Mouse (Mus musculus): ENCODE results near the gene B230217C12Rik. TPM values are rescaled to one million over a fixed set of nuclear protein-coding genes. Genes with fewer than 3 reads are reported as not detected.

B230217C12Rik gene
- polyA plus RNA-seq, 1 experiment: 3.5 TPM

DNA sequence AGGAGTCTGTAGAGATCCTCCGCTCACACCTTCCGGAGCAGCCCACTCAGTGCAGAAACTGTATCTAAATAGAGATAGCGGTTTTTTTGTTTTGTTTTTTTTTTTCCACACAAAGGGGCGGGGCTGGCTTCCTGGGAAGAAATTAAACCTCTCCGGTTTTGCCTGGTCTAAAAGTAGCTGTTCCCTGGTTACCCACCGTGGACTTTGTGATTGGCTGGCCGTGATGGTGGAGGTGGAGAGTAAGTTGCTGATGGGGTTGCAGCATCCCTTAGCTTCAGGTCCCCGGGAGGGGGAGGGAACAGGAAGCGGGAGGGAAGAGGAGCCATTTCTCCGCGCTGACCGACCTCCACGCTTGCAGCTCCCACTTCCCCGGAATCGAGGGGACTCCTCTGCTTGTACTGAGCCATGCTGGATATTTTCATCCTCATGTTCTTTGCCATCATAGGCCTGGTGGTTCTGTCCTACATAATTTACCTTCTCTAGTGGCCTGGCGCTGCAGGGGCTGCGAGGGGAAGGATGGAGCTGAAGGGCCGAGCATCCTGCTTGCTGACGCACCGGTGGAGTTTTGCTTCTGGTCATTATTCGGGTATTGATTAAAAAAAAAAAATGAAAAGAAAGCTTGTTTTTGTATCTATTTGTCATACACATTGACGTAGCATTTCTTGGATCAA is 546 bp downstream of the B230217C12Rik start:
- H3K4me1 ChIP-seq (ENCODE audit: control insufficient read depth, insufficient read depth, low read length): peaks cover 3% of the 10 kb centered on the region
- no peaks in the 10 kb centered on the region for H3K36me3 ChIP-seq (ENCODE audit: control insufficient read depth, insufficient read depth, low read length)
- H3K27me3 ChIP-seq (ENCODE audit: control insufficient read depth, insufficient read depth, low read length): no peaks in the 10 kb centered on the region
- H3K27ac ChIP-seq (ENCODE audit: control insufficient read depth, insufficient read depth, low read depth, low read length): peak overlapping the region; percentile 36; the same call in 1 of the 2 replicates
- TF ChIP-seq CTCF (IDR thresholded peaks at IDR 0.05; ENCODE audit: control insufficient read depth, insufficient read depth, insufficient replicate concordance, low read depth, low read length) (no peak), POLR2A (IDR thresholded peaks at IDR 0.05; ENCODE audit: control insufficient read depth, low read depth, low read length) (peak; percentile 47; the same call in 1 of the 2 replicates)
- peak overlapping the region; percentile 83 for H3K4me3 ChIP-seq (ENCODE audit: control insufficient read depth, low read depth, low read length)

DNA sequence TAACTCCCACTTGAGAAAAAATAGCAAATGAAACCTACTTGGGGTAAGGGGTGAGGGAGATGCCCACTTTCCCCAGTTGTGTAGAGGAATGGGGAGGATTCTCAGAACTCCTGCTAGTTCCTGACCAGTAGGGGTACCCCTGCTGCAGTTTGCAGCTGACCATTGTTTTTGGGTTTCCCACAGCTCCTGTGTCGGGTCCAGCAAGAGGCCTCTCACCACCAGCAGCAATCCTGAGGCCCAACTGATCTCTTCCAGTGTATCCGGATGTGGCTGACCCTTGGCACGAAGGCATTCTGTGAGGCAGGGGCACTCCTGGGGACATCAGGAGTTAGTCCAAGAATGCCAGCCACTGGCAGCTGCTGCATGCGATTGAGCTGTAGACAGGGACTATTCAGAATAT is 1.4 kb downstream of the B230217C12Rik start:
- Histone ChIP-seq H3K4me3 (ENCODE audit: control insufficient read depth, low read depth, low read length) (no peak overlapping the region), H3K36me3 (ENCODE audit: control insufficient read depth, insufficient read depth, low read length) (no peaks in the 10 kb centered on the region), H3K27ac (ENCODE audit: control insufficient read depth, insufficient read depth, low read depth, low read length) (no peak overlapping the region), H3K27me3 (ENCODE audit: control insufficient read depth, insufficient read depth, low read length) (no peaks in the 10 kb centered on the region), H3K4me1 (ENCODE audit: control insufficient read depth, insufficient read depth, low read length) (peaks cover 3% of the 10 kb centered on the region)
- TF ChIP-seq CTCF (IDR thresholded peaks at IDR 0.05; ENCODE audit: control insufficient read depth, insufficient read depth, insufficient replicate concordance, low read depth, low read length) (no peak), POLR2A (IDR thresholded peaks at IDR 0.05; ENCODE audit: control insufficient read depth, low read depth, low read length) (no peak)

DNA sequence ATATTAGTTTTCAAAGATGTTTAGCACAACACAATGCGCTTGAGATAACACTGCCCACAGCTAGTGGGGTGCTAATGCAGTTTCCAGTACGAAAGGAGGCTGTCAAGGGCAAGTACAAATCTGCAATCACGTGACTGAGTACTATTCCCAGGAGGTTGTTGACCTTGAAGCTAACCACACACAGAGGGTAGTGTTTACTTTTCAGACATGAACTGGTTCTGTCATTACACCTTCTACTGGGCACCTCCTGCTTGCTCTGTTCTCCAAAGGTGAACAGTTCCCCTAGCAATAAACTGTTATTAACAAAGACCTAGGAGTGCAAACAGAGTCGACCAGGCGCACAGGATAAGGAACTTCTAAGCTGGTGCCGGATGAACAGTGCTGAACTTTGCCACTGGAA is 9.8 kb downstream of the B230217C12Rik start:
- no peaks in the 10 kb centered on the region for H3K27me3 ChIP-seq (ENCODE audit: control insufficient read depth, insufficient read depth, low read length)
- H3K4me1 ChIP-seq (ENCODE audit: control insufficient read depth, insufficient read depth, low read length): no peaks in the 10 kb centered on the region

DNA sequence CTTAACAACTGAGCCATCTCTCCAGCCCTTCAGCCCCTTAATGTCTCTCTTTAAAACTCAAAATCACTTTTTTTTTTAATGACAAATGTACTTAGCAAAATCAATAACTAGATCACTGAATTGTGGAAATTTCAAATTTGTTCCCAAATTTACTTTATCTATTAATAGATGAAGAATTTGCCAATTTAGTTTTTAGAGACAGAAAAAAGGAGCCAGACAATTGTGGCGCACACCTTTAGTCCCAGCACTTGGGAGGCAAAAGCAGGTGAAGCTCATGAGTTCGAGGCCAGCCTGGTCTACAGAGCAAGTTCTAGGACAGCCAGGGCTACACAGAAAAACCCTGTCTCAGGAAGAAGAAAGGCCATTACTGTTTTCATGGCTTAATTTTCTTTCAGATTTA is 11.0 kb downstream of the B230217C12Rik start:
- H3K27me3 ChIP-seq (ENCODE audit: control insufficient read depth, insufficient read depth, low read length): no peaks in the 10 kb centered on the region
- H3K27ac ChIP-seq (ENCODE audit: control insufficient read depth, insufficient read depth, low read depth, low read length): no peak overlapping the region
- no peak overlapping the region for H3K4me3 ChIP-seq (ENCODE audit: control insufficient read depth, low read depth, low read length)
- H3K4me1 ChIP-seq (ENCODE audit: control insufficient read depth, insufficient read depth, low read length): no peaks in the 10 kb centered on the region
- TF ChIP-seq POLR2A (IDR thresholded peaks at IDR 0.05; ENCODE audit: control insufficient read depth, low read depth, low read length) (no peak), CTCF (IDR thresholded peaks at IDR 0.05; ENCODE audit: control insufficient read depth, insufficient read depth, insufficient replicate concordance, low read depth, low read length) (no peak)
- H3K36me3 ChIP-seq (ENCODE audit: control insufficient read depth, insufficient read depth, low read length): no peaks in the 10 kb centered on the region

More for the DNA sequence above, 9.8 kb downstream of the B230217C12Rik start:
- no peak overlapping the region for H3K4me3 ChIP-seq (ENCODE audit: control insufficient read depth, low read depth, low read length)
- no peak overlapping the region for H3K27ac ChIP-seq (ENCODE audit: control insufficient read depth, insufficient read depth, low read depth, low read length)
- no peak for TF ChIP-seq CTCF (IDR thresholded peaks at IDR 0.05; ENCODE audit: control insufficient read depth, insufficient read depth, insufficient replicate concordance, low read depth, low read length)
- TF ChIP-seq POLR2A (IDR thresholded peaks at IDR 0.05; ENCODE audit: control insufficient read depth, low read depth, low read length): no peak
- no peaks in the 10 kb centered on the region for H3K36me3 ChIP-seq (ENCODE audit: control insufficient read depth, insufficient read depth, low read length)

DNA sequence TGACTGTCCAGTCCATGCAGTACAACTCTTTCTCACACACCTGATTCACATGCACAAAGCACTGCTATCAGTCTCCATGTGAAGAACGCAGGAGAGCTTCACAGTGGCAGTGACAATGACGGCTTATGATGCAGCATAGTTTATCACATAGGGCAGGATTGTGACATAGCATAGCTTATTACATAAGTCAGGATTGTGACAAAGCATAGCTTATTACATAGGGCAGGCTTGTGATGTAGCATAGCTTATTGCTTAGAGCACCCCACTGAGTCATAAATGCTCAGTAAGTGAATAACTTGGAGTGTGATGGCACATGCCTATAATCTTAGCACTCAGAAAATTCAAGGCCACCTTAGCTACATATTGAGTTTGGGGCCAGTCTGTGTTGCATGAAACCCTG is 14.9 kb downstream of the B230217C12Rik start:
- H3K27me3 ChIP-seq (ENCODE audit: control insufficient read depth, insufficient read depth, low read length): no peaks in the 10 kb centered on the region

DNA sequence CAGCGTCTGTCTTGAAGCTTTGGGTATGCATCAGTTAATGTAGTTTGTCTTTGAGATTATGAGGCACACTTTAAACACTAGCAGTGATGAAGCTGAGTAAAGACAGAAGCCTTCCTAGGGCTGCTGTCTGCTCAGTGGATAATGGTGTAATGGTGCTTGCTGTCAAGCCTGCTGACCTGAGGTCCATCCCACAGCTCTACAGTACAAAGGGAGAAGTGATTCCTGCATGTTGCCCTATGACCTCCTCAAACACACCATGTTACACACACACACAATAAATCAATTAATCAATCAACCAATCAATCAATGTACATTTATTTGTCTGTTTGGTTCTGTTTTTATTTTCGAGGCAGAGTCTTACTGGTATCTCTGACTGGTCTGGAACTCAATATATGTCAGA is 21.6 kb downstream of the B230217C12Rik start:
- Histone ChIP-seq H3K27me3 (ENCODE audit: control insufficient read depth, insufficient read depth, low read length) (no peaks in the 10 kb centered on the region), H3K36me3 (ENCODE audit: control insufficient read depth, insufficient read depth, low read length) (no peaks in the 10 kb centered on the region; the same call in 1 of the 2 replicates), H3K4me1 (ENCODE audit: control insufficient read depth, insufficient read depth, low read length) (no peaks in the 10 kb centered on the region), H3K4me3 (ENCODE audit: control insufficient read depth, low read depth, low read length) (no peak overlapping the region), H3K27ac (ENCODE audit: control insufficient read depth, insufficient read depth, low read depth, low read length) (no peak overlapping the region)
- TF ChIP-seq POLR2A (IDR thresholded peaks at IDR 0.05; ENCODE audit: control insufficient read depth, low read depth, low read length) (no peak), CTCF (IDR thresholded peaks at IDR 0.05; ENCODE audit: control insufficient read depth, insufficient read depth, insufficient replicate concordance, low read depth, low read length) (no peak)

More for the DNA sequence above, 14.9 kb downstream of the B230217C12Rik start:
- H3K36me3 ChIP-seq (ENCODE audit: control insufficient read depth, insufficient read depth, low read length): no peaks in the 10 kb centered on the region
- H3K4me1 ChIP-seq (ENCODE audit: control insufficient read depth, insufficient read depth, low read length): no peaks in the 10 kb centered on the region
- peak overlapping the region; percentile 70 for H3K4me3 ChIP-seq (ENCODE audit: control insufficient read depth, low read depth, low read length)
- H3K27ac ChIP-seq (ENCODE audit: control insufficient read depth, insufficient read depth, low read depth, low read length): no peak overlapping the region
- TF ChIP-seq CTCF (IDR thresholded peaks at IDR 0.05; ENCODE audit: control insufficient read depth, insufficient read depth, insufficient replicate concordance, low read depth, low read length) (no peak), POLR2A (IDR thresholded peaks at IDR 0.05; ENCODE audit: control insufficient read depth, low read depth, low read length) (no peak)

DNA sequence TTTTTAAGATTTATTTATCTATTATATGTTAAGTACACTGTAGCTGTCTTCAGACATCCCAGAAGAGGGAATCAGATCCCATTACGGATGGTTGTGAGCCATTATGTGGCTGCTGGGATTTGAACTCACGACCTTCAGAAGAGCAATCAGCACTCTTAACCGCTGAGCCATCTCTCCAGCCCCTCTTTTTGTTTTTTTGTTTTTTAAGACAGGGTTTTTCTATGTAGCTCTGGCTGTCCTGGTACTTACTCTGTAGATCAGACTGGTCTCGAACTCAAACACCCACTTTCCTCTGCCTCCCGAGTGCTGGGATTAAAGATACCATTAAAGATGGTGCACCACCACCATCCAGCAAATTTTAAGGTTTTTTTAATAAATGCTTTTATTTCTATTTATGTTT is 24.8 kb downstream of the B230217C12Rik start:
- TF ChIP-seq CTCF (IDR thresholded peaks at IDR 0.05; ENCODE audit: control insufficient read depth, insufficient read depth, insufficient replicate concordance, low read depth, low read length) (no peak), POLR2A (IDR thresholded peaks at IDR 0.05; ENCODE audit: control insufficient read depth, low read depth, low read length) (no peak)
- no peak overlapping the region for H3K27ac ChIP-seq (ENCODE audit: control insufficient read depth, insufficient read depth, low read depth, low read length)
- no peaks in the 10 kb centered on the region; the same call in 1 of the 2 replicates for H3K36me3 ChIP-seq (ENCODE audit: control insufficient read depth, insufficient read depth, low read length)
- no peak overlapping the region for H3K4me3 ChIP-seq (ENCODE audit: control insufficient read depth, low read depth, low read length)
- H3K4me1 ChIP-seq (ENCODE audit: control insufficient read depth, insufficient read depth, low read length): no peaks in the 10 kb centered on the region
- no peaks in the 10 kb centered on the region for H3K27me3 ChIP-seq (ENCODE audit: control insufficient read depth, insufficient read depth, low read length)

Data from testis, adult 2 months (tissue).